Mouse (Mus musculus): Measurements from ENCODE around the gene Gstp3.

The Gstp3 gene

DNA sequence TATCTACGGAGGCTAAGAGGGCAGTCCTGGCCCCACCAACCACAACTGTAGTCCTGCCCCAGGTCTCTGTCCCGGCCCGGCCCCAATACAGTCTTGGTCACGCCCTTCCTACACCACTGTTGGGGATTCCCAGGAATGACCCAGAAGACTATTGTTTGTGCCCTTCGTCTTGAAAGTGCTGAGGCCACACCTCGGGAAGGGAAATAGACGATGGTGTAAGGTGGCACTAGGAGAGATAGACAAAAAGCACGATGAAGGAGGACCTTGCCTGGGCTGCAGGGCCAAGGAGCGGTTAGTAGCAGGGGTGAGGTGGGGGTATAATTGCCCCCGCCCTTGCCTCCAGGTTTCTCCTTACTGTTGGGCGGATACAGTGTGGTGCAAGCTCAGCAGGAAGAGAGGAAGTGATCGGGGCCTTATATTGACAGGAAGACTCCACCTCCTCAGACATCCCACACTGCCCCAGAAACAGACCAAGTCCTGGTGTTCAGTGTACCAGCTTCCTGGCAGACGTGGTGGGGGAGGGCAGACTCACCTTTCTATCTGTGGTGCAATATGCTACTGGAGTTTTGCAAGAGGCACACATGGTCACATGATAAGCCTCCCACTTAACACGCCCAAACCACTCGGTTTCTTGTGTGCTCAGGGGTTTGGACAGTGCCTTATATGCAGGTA, at the start of gene Gstp3:
Gstp3 (minus strand) TSS at position 501 of the 672 bp plus-strand sequence.
- peak; percentile 38 for DNase-seq (ENCODE audit: low spot score)

- DNase-seq (ENCODE audit: low spot score), result no peak
These were observed 49.2 kb upstream of the Gstp3 start for GRCm38 (mm10) chr19:4108535-4108934.

DNA sequence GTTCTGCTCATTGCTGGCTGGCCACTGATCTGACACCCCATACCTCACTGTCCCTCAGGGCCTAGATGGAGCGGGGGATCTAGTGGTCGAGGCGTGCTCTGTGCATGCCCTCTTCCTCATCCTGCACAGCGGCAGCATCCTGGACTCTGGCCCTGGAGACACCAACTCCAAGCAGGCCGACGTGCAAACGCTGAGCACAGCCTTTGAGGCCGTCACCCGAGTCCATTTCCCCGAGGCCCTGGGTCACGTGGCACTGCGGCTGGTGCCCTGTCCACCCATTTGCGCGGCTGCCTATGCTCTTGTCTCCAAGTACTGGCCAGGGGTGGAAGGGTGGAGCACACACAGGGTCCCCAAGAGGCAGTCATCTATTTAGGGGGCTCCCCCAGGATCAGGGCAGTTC, 47.3 kb upstream of the Gstp3 start:
- DNase-seq (ENCODE audit: low spot score), result no peak

DNA sequence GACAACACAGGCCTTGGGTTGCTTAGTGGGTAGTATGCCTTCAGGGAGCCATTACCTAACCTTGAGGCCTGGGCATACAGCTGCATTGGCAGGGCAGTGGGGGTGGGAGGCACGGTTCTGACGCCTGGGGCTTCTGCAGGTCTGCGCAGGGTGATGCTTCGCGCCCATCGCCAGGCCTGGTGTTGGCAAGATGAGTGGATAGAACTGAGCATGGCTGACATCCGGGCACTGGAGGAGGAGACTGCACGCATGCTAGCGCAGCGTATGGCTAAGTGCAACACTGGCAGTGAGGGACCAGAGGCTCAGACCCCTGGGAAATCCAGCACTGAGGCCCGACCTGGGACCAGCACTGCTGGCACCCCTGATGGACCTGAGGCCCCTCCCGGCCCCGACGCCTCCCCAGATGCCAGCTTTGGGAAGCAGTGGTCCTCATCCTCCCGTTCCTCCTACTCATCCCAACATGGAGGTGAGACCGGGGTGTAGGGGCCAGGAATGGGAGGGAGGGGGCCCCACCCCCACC, 45.4 kb upstream of the Gstp3 start:
- peak; percentile 41 for DNase-seq (ENCODE audit: low spot score)

- no peak for DNase-seq (ENCODE audit: low spot score)
These were observed 44.4 kb upstream of the Gstp3 start for GRCm38 (mm10) chr19:4103792-4104191.

- DNase-seq (ENCODE audit: low spot score), result no peak
These were observed 43.9 kb upstream of the Gstp3 start for GRCm38 (mm10) chr19:4103294-4103693.

GRCm38 (mm10) chr19:4102626-4103025, 43.3 kb upstream of the Gstp3 start:
- DNase-seq (ENCODE audit: low spot score), result no peak

DNA sequence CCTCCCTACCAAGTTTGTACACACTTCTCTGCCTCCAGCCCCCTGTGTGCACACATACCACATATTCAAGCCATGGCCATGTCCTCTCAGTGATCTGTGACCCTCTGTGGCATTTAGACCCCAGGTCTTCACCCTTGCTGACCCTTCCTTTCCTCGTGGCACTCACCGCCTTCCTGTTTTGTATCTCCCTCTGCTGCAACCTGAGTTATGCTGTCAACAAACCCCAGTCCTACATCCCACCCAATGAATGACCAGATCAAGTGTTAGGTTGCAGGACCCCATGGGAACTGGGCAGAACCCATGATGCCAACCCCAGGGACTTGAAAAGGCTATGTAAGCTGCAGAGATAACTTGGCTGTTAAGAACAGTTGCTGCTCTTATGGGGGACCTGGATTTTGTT, 42.7 kb upstream of the Gstp3 start:
- DNase-seq (ENCODE audit: low spot score), result no peak

- no peak for DNase-seq (ENCODE audit: low spot score)
These were observed 42.1 kb upstream of the Gstp3 start for GRCm38 (mm10) chr19:4101466-4101865.

GRCm38 (mm10) chr19:4100718-4101261, 41.4 kb upstream of the Gstp3 start:
- peak; percentile 70 for DNase-seq (ENCODE audit: low spot score)

- DNase-seq (ENCODE audit: low spot score), result peak; percentile 86
These were observed 40.7 kb upstream of the Gstp3 start, which contains the start of gene Pitpnm1 for GRCm38 (mm10) chr19:4099837-4100717. Pitpnm1 (plus strand) TSS chr19:4099998.

DNA sequence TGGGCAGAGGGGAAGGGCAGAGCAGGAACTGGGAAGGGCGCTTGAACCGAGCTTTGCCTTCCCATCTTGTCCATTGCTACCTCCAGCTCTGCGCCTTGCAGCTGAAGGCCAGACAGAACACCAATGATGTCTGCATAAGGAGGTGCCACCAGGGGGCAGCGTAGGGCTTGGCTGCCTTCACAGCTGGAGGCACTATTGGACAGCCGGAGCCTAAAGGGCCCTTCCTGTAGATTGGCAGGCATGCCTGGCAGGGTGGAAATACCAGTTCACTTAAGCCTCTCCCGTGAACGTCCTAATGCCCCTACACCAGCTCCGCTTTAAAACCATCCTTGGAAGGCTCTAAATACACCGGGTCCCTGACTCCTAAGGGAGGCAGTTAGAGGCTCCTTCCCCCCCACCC, 39.7 kb upstream of the Gstp3 start:
- peak; percentile 96 for DNase-seq (ENCODE audit: low spot score)

DNA sequence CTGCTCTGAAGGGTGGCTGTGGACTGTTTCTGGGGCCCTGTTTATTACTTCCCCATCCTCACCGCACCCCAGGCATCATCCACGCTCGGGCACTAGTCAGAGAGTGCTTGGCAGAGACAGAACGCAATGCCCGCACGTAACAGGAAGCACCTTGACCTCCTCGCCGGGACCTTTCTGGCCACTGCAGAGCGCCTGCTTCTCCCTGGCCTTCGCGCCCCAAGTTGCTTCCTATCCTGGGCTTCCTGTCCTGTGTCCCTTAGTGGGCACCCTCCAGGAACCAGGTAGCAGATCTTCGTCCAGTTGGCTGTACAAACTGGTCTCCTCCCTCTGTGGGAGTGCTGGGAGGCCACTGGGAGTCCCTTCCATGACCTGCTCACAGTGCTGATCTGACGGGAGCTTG, 39.1 kb upstream of the Gstp3 start:
- peak; percentile 45 for DNase-seq (ENCODE audit: low spot score)

DNA sequence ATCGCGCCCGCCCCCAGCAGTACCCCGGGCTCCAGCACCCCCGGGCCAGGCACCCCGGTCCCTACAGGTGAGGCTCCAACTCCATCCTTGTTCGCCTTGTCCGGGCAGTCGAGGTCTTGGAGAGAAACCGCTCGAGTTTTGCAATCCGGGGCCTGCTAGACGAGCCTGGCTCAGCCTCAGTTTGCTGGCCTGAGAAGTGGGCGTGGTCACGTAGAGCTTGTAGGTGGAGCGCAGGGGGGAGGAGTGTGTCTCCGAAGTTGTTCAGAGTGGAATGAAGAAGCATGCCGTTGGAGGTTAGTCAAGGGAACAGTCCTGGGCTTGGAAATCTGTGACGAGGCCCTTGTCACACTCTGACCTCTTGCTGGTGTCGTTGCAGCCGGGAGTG, 38.1 kb upstream of the Gstp3 start:
- DNase-seq (ENCODE audit: low spot score), result peak; percentile 83

DNA sequence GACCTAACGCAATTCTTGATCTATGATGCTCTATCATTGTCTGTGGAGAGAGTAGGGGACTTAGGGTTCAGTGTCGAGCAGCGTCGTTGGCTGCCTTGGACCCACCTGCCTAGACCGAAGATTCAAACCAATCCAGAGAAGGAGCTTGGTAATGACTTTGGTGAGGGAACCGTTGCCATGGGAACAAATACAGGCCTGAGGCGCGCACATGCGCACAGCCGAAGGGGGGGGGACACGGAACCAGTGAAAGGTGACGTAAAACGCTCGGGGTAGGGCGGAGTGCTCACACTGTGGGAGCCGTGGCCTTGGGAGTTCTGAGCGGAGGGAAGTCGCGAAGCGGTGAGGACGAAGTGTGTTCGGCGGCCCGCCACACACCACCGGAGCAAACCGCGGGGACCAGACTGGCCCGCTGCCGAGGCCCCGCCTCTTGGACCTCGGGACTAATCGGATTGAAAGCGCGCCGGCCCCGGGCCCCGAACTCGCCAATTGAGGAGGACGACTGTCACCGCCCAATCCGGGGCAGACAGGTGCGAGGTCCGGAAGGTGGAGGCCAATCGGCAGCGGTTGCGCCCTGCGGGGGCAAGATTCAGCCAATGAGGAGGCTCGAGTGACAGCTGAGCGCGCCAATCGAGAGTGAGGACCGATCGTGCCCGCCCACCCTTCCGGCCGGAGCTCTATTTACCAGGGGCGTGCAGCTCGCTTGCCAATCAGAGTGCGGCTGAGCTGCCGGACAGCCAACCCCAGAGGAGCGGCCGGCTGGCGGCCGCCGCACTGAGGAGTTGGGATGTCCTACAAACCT, 37.5 kb upstream of the Gstp3 start, which contains the start of gene Cdk2ap2:
Cdk2ap2 (plus strand) TSS at position 541 of the 799 bp plus-strand sequence.
- peak; percentile 99 for DNase-seq (ENCODE audit: low spot score)

DNA sequence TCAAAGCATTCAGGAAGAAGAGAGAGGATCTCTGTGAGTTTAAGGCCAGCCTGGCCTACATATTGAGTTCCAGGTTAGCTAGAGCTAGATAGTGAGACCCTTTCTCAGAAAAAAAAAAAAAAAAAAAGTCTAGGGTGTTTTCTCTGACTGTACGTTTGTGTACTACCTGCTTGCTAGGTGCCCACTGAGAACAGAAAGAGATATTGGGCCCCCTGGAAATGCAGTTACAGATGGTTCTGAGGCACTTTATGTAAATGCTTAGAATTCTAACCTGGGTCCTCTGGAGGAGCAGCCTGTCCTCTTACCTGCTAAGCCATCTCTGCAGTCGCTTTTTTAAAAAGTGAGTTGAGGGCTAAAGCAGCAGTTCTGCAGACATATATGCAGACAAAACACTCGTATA, 36.4 kb upstream of the Gstp3 start:
- no peak for DNase-seq (ENCODE audit: low spot score)

GRCm38 (mm10) chr19:4094774-4095303, 35.5 kb upstream of the Gstp3 start:
- DNase-seq (ENCODE audit: low spot score), result no peak

DNA sequence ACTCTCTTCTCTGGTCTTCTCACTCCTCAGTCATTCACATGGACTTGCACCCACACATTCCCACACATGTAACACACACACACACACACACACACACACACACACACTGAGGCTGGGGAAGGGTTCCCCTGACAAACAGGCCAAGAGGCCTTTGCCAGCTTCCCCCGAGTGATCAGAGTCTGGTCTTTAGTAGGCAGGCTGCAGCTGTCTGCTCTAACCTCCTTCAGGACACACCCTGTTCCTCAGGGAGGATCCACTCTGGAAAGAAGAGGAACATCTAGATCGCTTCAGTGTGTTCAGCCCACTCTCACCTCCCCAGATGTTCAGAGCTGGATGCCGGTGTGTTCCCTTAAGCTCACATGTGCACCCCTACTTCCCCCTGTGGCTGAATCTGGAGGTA, 35.0 kb upstream of the Gstp3 start:
- DNase-seq (ENCODE audit: low spot score), result no peak

DNA sequence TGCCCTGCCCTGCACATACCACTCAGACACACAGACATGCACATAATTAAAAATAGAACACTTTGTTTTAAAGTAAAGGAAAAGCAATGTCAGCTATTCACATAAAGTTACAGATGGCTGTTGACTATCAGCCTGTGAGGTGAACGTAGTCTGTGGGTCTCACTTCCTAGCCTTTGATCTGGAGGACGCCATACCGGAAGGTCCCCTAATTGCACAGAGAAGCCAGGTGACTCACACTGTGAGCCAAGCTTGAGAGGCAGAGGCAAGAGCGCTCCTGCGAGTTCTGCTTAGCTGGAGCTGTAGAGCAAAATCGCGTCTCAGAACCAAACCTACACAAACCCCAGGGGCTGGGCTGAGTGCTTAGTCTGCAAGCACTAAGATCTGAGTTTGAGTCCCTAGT, 34.4 kb upstream of the Gstp3 start:
- DNase-seq (ENCODE audit: low spot score), result no peak

- DNase-seq (ENCODE audit: low spot score), result no peak
These were observed 33.4 kb upstream of the Gstp3 start for GRCm38 (mm10) chr19:4092750-4093149.

- DNase-seq (ENCODE audit: low spot score), result no peak
These were observed 32.0 kb upstream of the Gstp3 start for GRCm38 (mm10) chr19:4091383-4091782.

DNA sequence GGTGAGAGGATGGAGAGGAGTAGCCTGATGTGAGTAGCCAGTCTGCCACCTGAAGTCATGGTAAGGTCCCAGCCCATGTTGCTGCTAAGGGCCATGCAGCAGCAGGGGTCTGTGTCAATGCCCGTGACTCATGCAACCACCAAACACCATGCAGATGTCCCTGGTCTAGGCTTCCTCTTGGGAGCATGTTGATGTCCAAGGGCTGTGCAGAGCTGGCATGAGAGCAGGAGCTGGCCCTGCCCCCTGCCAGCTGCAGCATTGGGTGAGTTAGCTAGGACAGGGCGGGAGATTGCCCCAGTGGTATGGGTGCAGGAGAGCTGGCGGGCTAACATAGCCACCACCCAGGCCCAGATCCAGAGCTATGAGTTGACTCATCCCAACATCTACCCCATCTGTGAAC, 31.1 kb upstream of the Gstp3 start:
- DNase-seq (ENCODE audit: low spot score), result no peak

All from testis, postnatal 10 days (tissue).